Mouse (Mus musculus): ENCODE results near the gene Hsf4. TPM values are rescaled to one million over a fixed set of nuclear protein-coding genes. Genes with fewer than 3 reads are reported as not detected.

Gene Hsf4
- polyA plus RNA-seq, 1 experiment = 0.95 TPM

DNA sequence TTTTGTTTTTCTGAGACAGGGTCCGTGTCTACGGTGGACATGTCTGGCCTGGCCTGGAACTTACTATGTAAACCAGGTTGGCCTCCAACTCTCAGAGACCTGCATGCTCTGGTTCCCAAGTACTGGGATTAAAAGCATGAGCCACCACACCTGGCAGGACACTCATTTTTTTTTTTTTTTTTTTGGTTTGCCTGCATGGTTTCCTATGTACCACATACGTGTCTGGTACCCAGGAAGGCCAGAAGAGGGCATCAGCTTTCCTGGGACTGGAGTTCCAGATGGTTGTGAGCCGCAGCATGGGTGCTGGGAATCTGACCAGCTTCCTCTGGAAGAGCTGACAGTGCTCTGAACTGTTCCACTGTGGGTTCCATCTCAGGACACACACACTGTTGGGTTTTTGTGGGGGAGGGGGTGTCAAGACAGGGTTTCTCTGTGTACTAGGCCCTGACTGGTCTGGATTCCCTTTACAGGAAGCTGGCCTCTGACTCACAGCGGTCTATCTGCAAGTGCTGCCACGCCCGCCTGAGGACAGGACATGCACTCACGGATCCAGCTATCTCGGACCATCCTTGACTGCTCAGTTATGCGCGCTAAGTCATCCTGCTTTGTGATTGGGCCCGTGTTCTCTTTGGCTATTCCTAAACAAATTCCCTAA is 8.1 kb upstream of the Hsf4 start:
- Histone ChIP-seq H3K27ac (ENCODE audit: control insufficient read depth, insufficient read depth, low read depth, low read length, poor library complexity) (no peak overlapping the region), H3K4me3 (replicated peaks; ENCODE audit: control insufficient read depth, low read depth, low read length) (no peak overlapping the region), H3K4me1 (ENCODE audit: control insufficient read depth, insufficient read depth, low read length) (peaks cover 11% of the 10 kb centered on the region)
- TF ChIP-seq POLR2A (IDR thresholded peaks at IDR 0.05; ENCODE audit: borderline replicate concordance, control insufficient read depth, low read depth, low read length) (no peak), CTCF (IDR thresholded peaks at IDR 0.05; ENCODE audit: control insufficient read depth, insufficient read depth, low read length) (no peak)
- 87% methylated on average over 12 of the region's 12 CpGs for WGBS

DNA sequence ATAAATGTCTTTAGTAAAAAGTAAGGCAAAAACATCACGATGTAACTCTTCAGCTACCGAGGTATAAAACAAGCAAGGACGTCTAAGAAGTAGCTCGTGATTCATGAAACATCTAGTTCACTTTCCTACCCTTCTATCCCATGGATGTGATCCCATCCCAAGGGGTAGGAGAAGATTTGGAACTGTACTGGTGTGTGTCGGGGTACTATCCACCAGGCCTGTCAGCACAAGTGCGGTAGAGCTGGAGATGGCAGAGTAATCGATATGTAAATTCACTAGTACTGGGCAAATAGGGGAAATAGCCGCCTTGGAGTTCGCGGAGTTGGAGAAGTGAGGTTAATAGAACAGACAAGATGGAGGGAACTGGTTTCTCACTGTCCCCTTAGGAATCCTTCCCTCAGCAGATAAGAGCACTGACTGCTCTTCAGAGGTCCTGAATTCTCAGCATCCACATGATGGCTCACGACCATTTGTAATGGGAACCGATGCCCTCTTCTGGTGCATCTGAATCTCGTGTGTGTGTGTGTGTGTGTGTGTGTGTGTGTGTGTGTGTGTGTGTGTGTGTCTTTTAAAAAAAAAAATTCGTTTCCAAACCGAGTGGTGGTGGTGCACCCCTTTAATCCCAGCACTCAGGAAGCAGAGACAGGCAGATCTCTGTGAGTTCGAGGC is 6.2 kb upstream of the Hsf4 start:
- Histone ChIP-seq H3K4me3 (replicated peaks; ENCODE audit: control insufficient read depth, low read depth, low read length) (peak overlapping the region; percentile 99), H3K4me1 (ENCODE audit: control insufficient read depth, insufficient read depth, low read length) (peaks cover 11% of the 10 kb centered on the region), H3K27ac (ENCODE audit: control insufficient read depth, insufficient read depth, low read depth, low read length, poor library complexity) (no peak overlapping the region)
- whole genome bisulfite sequencing = 53% methylated on average over 16 of the region's 16 CpGs
- no peak for TF ChIP-seq POLR2A (IDR thresholded peaks at IDR 0.05; ENCODE audit: borderline replicate concordance, control insufficient read depth, low read depth, low read length)
- no peak for TF ChIP-seq CTCF (IDR thresholded peaks at IDR 0.05; ENCODE audit: control insufficient read depth, insufficient read depth, low read length)

DNA sequence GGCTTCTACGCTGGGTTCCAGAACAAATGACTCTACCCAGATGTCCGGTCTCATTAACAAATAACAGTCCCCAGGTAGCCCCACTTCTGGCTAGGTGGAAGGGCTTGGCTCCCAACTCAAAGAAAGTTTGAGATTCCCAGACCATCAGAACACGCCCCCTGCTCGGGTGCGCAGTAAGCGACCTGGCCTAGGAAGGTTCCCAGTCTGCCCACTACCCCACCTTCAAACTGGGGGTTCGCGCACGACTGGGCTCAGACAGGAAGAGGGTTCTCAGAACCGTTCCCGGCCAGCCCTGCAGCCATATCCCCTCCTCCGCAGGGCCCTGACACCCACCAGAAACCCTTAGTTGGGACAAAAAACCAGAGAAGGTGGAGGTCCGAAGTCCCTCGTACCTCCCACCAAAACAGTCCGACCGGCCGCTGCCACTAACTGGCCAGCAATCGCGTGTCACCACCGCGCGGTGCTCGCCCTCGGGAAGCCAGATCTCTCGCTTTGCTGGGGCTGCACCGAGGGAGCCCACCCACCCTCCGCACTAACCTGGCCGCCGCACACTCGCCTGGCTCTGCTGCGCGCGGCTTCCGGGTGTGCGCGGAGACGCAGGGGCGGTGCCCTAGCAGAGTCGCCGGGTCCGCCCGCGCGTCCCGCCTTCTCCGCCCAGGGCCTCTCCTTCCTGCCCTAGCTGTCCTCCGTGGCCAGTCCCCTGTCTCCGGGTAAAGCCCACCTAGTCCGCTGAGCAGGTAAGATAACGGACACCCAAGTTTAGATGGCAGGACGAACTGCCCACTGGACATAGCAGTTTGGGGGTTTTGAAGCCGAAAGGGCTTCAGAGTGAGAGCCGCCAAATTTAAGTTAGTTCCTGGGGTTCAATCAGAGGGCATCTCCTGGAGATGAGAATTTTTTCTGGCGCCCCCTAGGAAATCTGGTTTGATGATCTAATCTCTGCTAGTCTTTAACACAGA is 5.3 kb upstream of the Hsf4 start, which contains the start of the genes Tradd and Fbxl8:
Gene Tradd (minus strand): TSS at position 586 of the 959 bp plus-strand sequence.
Gene Fbxl8 (plus strand): TSS at position 625 of the 959 bp plus-strand sequence.
- H3K27ac ChIP-seq (ENCODE audit: control insufficient read depth, insufficient read depth, low read depth, low read length, poor library complexity) = peak within 1 kb of the TSS; percentile 73
- TF ChIP-seq CTCF (IDR thresholded peaks at IDR 0.05; ENCODE audit: control insufficient read depth, insufficient read depth, low read length) = peak; percentile 6; the same call in 1 of the 2 replicates
- peak; percentile 61; the same call in 1 of the 2 replicates for TF ChIP-seq POLR2A (IDR thresholded peaks at IDR 0.05; ENCODE audit: borderline replicate concordance, control insufficient read depth, low read depth, low read length)
- WGBS = 1% methylated on average over 54 of the region's 54 CpGs
- H3K4me1 ChIP-seq (ENCODE audit: control insufficient read depth, insufficient read depth, low read length) = peaks cover 11% of the 10 kb centered on the region
- H3K4me3 ChIP-seq (replicated peaks; ENCODE audit: control insufficient read depth, low read depth, low read length) = peak within 1 kb of the TSS; percentile 99

DNA sequence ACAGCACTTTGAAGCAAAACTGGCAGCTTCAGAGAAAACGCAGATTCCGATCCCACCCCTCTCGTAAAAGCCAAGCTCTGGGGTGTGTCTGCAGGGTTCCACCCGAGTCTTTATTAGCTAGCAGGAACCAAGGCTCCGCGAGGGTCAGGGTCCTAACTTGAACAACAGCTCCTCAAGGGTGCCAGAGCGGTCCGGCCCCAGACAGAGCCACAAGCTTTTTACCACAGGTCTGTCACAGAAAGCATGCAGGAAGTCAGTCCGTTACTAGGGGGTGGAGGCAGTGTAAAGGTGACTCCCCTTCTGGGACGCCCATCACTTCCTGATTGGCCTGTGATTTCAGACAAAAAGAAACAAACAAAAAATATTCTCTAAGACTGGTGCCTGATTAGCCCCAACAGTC is 4.5 kb upstream of the Hsf4 start:
- H3K27ac ChIP-seq (ENCODE audit: control insufficient read depth, insufficient read depth, low read depth, low read length, poor library complexity) = 0 out of 2 replicates have a peak overlapping the region, but pooled peaks have one; percentile 2
- no peak for TF ChIP-seq POLR2A (IDR thresholded peaks at IDR 0.05; ENCODE audit: borderline replicate concordance, control insufficient read depth, low read depth, low read length)
- no peak for TF ChIP-seq CTCF (IDR thresholded peaks at IDR 0.05; ENCODE audit: control insufficient read depth, insufficient read depth, low read length)
- H3K4me1 ChIP-seq (ENCODE audit: control insufficient read depth, insufficient read depth, low read length) = peaks cover 6% of the 10 kb centered on the region; the same call in 1 of the 2 replicates
- peak overlapping the region; percentile 43 for H3K4me3 ChIP-seq (replicated peaks; ENCODE audit: control insufficient read depth, low read depth, low read length)
- WGBS = 1% methylated on average over 10 of the region's 10 CpGs

DNA sequence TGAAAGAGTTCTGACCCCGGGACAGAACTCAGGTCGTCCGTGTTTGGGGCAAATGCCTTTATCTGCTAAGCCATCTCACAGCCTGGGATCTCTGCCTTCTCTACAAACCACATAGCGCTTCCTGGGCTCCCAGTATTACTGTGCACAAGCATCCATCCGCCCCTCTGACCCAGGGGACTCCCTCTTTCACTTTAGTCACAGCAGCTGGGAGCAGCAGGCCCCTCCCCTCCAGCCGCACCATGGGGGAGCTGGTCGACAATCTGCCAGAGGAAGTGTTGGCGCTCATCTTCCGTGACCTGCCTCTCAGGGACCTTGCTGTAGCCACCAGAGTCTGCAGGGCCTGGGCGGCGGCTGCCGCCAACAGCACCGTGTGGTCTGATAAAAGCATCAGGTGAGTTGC is 2.8 kb upstream of the Hsf4 start:
- 0 out of 2 replicates have a peak overlapping the region, but pooled peaks have one; percentile 36 for H3K27ac ChIP-seq (ENCODE audit: control insufficient read depth, insufficient read depth, low read depth, low read length, poor library complexity)
- 51% methylated on average over 13 of the region's 13 CpGs for WGBS

DNA sequence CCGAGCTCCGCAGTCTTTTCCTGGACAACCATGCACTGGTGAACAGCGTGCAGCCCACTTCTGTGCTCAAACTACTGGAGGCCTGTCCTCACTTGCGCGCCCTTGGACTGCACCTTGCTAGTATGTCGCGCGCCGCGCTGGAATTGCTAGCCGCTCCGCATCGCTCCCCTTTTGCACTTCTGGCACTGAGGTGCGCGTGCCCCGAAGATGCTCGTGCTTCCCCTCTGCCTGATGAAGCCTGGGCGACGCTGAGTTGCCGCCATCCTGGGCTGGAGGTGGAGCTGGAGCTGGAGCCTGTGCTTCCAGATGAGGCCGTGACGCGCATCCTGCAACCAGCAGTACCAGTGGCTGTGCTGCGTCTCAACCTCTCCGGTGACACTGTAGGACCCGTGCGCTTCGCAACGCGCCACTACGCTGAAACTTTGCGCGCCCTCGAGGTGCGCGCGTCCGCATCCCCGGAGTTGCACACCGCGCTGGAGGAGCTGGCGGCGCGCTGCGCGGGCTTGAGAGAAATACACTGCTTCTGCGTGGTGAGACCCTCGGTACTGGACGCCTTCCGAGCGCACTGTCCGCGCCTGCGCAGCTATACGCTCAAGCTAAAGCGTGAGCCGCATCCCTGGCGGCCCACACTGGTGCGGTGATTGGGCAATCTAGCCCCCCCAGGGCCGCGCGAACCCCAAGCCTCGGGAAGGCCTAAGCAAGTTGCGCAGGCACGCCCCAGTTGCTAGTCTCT is 1.1 kb upstream of the Hsf4 start:
- TF ChIP-seq POLR2A (IDR thresholded peaks at IDR 0.05; ENCODE audit: borderline replicate concordance, control insufficient read depth, low read depth, low read length) = peak; percentile 6; the same call in 1 of the 2 replicates
- no peak for TF ChIP-seq CTCF (IDR thresholded peaks at IDR 0.05; ENCODE audit: control insufficient read depth, insufficient read depth, low read length)
- no peak overlapping the region for H3K4me3 ChIP-seq (replicated peaks; ENCODE audit: control insufficient read depth, low read depth, low read length)
- WGBS = 40% methylated on average over 65 of the region's 65 CpGs
- H3K4me1 ChIP-seq (ENCODE audit: control insufficient read depth, insufficient read depth, low read length) = no peaks in the 10 kb centered on the region
- H3K27ac ChIP-seq (ENCODE audit: control insufficient read depth, insufficient read depth, low read depth, low read length, poor library complexity) = no peak overlapping the region; the same call in 1 of the 2 replicates

More for the DNA sequence above, 2.8 kb upstream of the Hsf4 start:
- H3K4me3 ChIP-seq (replicated peaks; ENCODE audit: control insufficient read depth, low read depth, low read length) = no peak overlapping the region
- no peaks in the 10 kb centered on the region; the same call in 1 of the 2 replicates for H3K4me1 ChIP-seq (ENCODE audit: control insufficient read depth, insufficient read depth, low read length)
- no peak for TF ChIP-seq CTCF (IDR thresholded peaks at IDR 0.05; ENCODE audit: control insufficient read depth, insufficient read depth, low read length)
- no peak for TF ChIP-seq POLR2A (IDR thresholded peaks at IDR 0.05; ENCODE audit: borderline replicate concordance, control insufficient read depth, low read depth, low read length)

DNA sequence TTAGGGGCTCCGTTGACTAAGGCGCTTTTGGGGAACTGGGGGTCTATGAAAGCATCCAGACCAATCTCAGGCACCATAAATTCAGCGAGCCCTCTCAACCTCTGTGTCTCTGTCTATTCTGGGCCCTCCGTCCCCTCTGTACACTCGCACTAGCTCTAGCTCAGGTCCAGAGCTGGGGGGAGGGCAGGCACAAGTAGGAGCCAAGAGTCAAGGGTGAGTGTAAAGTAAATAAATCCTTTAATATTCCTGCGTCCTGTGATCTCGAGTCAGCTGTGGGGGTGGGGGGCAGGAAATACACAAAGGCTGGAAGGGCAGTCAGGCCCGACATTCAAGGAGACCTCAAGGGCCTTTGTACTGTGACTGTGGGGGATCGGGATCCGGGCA is 534 bp upstream of the Hsf4 start:
- H3K27ac ChIP-seq (ENCODE audit: control insufficient read depth, insufficient read depth, low read depth, low read length, poor library complexity) = no peak overlapping the region
- no peak overlapping the region for H3K4me3 ChIP-seq (replicated peaks; ENCODE audit: control insufficient read depth, low read depth, low read length)
- TF ChIP-seq POLR2A (IDR thresholded peaks at IDR 0.05; ENCODE audit: borderline replicate concordance, control insufficient read depth, low read depth, low read length) (no peak), CTCF (IDR thresholded peaks at IDR 0.05; ENCODE audit: control insufficient read depth, insufficient read depth, low read length) (no peak)
- WGBS = 19% methylated on average over 10 of the region's 10 CpGs
- no peaks in the 10 kb centered on the region for H3K4me1 ChIP-seq (ENCODE audit: control insufficient read depth, insufficient read depth, low read length)

Measured in bone marrow, adult 2 months (tissue).